Mouse (Mus musculus) thymus, adult 2 months (tissue): ENCODE results near the gene Ccdc78.

Source experiments
- CTCF ChIP-seq: fragments of 200-500 bp; IDR thresholded peaks from 2 replicates; pipeline ENCODE4 v1.5.1; 2012; ENCODE audit warnings: mild to moderate bottlenecking, control low read depth, low read length, moderate library complexity, borderline replicate concordance; ENCODE audit not compliant: control insufficient read depth, poor library complexity, insufficient read depth; ENCODE audit errors: extremely low read depth
- POLR2A ChIP-seq: fragments of 200-500 bp; IDR thresholded peaks from 2 replicates; pipeline ENCODE4 v1.6.1; 2012; ENCODE audit warnings: mild to moderate bottlenecking, low read length, control low read depth, moderate library complexity; ENCODE audit not compliant: control insufficient read depth, poor library complexity, insufficient read depth; ENCODE audit errors: extremely low read depth

GRCm38 (mm10) chr17:25751446-25751845, 34.9 kb upstream of the Ccdc78 start:
- TF ChIP-seq POLR2A (no peak), CTCF (no peak)
